Mouse (Mus musculus): ENCODE results near the gene Gm47959.
"Not testable (repeated sequence)": the region's sequence is repeated elsewhere in the genome, so short reads cannot be mapped to it uniquely, and the experiment has no call there.

DNA sequence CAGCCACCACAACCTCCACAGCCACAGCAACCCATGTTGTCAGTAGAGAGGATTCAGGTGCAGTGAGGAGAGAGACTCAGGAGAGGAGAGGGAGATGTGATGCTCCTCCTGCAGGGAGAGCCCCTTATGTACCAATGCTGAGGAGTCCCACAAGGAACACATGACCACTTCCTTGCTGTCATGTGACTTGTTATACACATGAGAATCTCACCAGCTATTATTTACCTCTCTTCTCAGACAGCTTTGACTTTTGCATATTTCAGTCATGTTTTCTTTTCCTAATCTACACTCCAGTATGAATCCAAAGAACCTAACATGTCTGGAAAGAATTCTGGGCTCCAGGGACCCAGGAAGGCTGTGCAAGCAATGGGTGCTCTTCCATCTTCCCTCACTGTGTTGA, 44.4 kb upstream of the Gm47959 start, which contains the start of gene Gm7544:
- not testable (repeated sequence) for TF ChIP-seq CTCF (IDR thresholded peaks at IDR 0.05; ENCODE audit: borderline replicate concordance, insufficient read depth, low read length); POLR2A (IDR thresholded peaks at IDR 0.05; ENCODE audit: low read depth, low read length)

Measured in embryonic fibroblast, embryonic 13.5 days (primary cell).